Mouse (Mus musculus) lung, adult 2 months (tissue): ENCODE measurements around the gene Ephb1.

Experiments used
- CTCF ChIP-seq: fragments of 200-500 bp; IDR thresholded peaks from 2 replicates; pipeline ENCODE4 v1.5.1; 2011; ENCODE audit warnings: mild to moderate bottlenecking, low read length, control low read depth; ENCODE audit not compliant: insufficient read depth
- POLR2A ChIP-seq: fragments of 200-500 bp; IDR thresholded peaks from 2 replicates; pipeline ENCODE4 v1.6.1; 2011; ENCODE audit warnings: low read depth, mild to moderate bottlenecking, control low read depth, low read length, borderline replicate concordance; ENCODE audit errors: extremely low read depth

DNA sequence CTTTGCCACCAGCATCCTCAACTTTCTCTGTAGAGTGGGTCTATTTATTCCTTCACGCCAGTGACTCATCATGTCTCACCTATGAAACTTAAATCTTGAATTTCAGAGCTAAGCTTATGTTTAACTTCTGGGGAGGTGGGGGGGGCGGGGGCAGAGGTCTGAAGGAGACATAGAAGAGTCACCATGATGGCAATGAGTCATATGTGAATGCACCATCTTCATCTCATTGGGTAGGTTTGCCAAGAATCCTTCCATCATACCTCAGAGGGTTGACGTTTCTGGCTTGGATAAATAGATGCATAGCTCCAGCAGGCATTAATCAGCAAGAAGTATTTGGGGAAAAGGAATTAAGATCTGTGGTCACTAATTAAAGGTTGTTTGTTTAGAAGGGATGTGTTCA lies 63.3 kb downstream of the Ephb1 start:
- no peak for TF ChIP-seq CTCF
- no peak for TF ChIP-seq POLR2A
